Mouse (Mus musculus): ENCODE results near the gene Tmem217. TPM values are rescaled to one million over a fixed set of nuclear protein-coding genes. Genes with fewer than 3 reads are reported as not detected.
A peak's percentile ranks its signal among the peaks of the same experiment; 100 is the strongest.

The Tmem217 gene
- polyA plus RNA-seq, 2 experiments: 0.09 TPM; not detected in 1

DNA sequence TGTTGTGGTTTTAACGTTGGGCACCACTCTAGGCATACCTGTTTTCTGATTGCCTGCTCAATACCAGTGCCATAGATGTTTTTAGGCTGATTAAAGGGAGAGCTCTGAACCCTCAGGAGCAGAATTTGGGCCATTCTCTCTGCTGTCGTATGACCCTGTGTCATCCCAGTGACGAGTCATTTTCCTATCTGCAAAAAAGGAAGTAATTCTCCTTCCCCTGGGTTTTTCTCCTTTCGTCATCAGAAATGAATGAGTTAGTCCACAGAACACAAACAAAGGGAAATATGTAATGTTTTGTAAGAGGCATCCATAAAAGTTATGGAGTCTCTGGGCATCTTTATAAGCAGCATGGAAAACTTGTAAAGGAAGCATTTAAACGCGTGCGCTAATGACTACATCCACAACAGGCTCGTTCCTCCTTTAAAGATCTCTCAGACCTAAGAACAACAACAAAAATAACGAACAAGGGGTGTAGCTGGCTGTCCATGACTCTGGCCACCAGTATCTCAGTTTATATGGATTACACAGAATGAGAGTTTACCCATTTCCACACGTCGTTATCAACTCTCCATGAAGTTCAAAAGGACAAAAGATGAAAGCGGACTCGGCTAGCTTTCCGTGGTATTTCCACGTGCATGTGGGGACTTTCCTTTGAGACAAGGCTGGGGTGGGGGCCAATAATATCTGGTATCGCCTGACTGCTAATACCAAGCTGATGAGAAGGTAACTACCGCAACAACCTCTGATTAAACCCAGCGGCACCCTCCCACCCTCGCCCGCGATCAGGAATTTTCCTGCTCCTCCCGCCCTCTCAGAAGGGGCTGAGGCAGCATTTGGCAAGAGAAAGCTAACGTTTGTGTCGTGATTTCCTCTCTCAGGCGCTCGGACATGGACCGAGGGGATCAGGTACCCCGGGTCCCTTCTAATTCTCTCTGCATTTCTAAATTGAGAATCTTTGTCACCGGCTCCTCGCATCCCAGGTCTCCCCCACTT is 62.9 kb downstream of the Tmem217 start:
- Histone ChIP-seq H3K9ac (replicated peaks) (peak overlapping the region; percentile 89), H3K36me3 (replicated peaks; ENCODE audit: control insufficient read depth, insufficient read depth, low read depth) (peaks cover 31% of the 10 kb centered on the region), H3K27me3 (ENCODE audit: control insufficient read depth, insufficient read depth, low read length) (no peaks in the 10 kb centered on the region), H3K4me3 (ENCODE audit: insufficient read depth in 1 of 2, low read depth in 2 of 2, low read length in 2 of 2) (peak overlapping the region; percentile 75 to 78), H3K9me3 (ENCODE audit: control insufficient read depth, low read length) (no peaks in the 10 kb centered on the region), H3K4me1 (replicated peaks; ENCODE audit: control insufficient read depth in 2 of 2, insufficient read depth in 2 of 2, low read length in 1 of 2) (peaks cover 32 to 44% of the 10 kb centered on the region in 2 experiments), H3K4me2 (ENCODE audit: low read depth) (peak overlapping the region; percentile 68), H3K27ac (peak overlapping the region; percentile 88)
- no peak for DNase-seq (ENCODE audit: low read depth in 3 of 3, low spot score in 3 of 3)
- TF ChIP-seq EP300 (IDR thresholded peaks at IDR 0.05; ENCODE audit: low read depth) (no peak), CTCF (IDR thresholded peaks at IDR 0.05; ENCODE audit: low read depth) (no peak)
- WGBS (ENCODE audit: insufficient replicate concordance): 1% methylated on average over 30 of the region's 30 CpGs
- no peak for ATAC-seq (ENCODE audit: insufficient read depth)

DNA sequence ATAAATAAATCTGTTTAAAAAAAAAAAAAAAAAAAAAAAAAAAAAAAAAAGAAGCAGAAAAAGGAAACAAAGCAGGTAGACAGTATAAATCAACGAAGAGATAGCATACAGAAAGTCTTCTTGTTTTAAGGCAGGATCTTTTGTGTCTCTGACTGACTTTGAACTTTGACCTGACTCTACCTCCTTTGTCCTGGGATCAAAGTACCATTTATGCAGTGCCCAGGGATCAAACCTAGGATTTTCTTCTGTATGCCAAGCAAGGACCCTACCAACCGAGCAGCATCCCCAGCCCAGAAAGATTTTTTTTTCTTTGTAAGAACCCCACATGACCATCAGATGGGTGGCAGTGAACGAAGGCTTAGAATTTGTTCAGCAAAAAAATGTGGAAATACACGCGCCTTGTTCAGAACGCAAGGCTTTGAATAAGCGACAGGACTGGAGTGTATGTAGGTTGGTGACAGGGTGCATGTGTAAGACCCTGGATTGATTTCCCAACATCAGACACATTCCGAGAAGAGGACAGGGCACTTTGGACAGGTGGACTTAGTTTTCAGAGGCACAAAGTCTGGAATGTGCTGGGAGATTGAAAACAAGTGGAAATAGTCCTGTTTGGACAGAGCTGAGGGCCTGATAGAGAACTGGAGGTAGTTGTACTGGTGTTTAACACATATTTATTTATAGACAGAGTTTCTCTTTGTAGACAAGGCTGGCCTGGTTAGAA is 63.8 kb downstream of the Tmem217 start:
- H3K4me2 ChIP-seq (ENCODE audit: low read depth): peak overlapping the region; percentile 68
- H3K27ac ChIP-seq: peak overlapping the region; percentile 88

DNA sequence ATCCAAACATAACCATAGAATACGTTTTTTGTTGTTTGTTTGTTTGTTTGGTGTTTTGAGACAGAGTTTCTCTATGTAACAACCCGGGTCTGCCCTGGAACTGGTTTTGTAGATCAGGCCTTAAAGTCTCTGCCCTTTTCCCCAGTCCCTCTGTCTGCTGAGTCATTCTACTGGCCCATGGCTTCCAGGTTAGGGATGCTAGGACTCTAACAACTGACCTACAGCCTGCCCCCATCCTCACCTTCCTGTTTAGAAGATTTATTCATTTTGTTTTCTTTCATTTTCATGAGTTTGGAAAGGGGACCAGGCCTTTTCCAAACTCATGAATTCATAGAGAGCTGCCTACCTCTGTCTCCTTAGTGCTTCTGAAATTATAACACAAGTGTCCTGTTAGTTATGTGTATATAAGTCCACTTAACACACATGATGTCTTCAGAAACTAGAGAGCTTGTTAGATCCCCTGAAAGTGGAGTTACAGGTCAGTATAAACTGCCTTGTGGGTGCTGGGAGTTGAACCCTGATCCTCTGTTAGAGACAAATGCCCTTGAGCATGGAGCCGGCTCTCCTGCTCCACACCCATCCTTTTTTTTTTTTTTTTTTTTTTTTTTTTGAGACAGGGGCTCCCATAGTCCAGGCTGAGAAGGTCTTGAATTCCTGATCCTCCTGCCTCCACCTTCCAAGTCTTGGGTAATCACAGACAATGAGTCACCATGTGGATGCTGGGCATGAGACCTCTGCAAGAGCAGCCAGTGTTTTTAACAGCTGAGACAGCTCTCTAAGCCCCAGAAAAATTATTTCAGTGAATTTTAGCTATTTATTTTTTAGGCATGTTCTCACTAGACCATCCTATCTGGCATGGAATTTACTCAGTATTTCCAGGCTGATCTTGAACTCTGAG is 66.6 kb downstream of the Tmem217 start:
- ATAC-seq (ENCODE audit: insufficient read depth): no peak
- 62% methylated on average over 3 of the region's 3 CpGs for WGBS (ENCODE audit: insufficient replicate concordance)
- no peaks in the 10 kb centered on the region for H3K27me3 ChIP-seq (ENCODE audit: control insufficient read depth, insufficient read depth, low read length)
- TF ChIP-seq CTCF (IDR thresholded peaks at IDR 0.05; ENCODE audit: low read depth): no peak
- no peak for TF ChIP-seq EP300 (IDR thresholded peaks at IDR 0.05; ENCODE audit: low read depth)
- H3K9ac ChIP-seq (replicated peaks): peak overlapping the region; percentile 16; the same call in 1 of the 2 replicates
- H3K9me3 ChIP-seq (ENCODE audit: control insufficient read depth, low read length): peaks cover 4% of the 10 kb centered on the region
- peaks cover 28 to 47% of the 10 kb centered on the region in 2 experiments for H3K4me1 ChIP-seq (replicated peaks; ENCODE audit: control insufficient read depth in 2 of 2, insufficient read depth in 2 of 2, low read length in 1 of 2)
- DNase-seq (ENCODE audit: low read depth in 3 of 3, low spot score in 3 of 3): no peak
- peak overlapping the region; percentile 16 for H3K27ac ChIP-seq
- no peak overlapping the region for H3K4me3 ChIP-seq (ENCODE audit: insufficient read depth in 1 of 2, low read depth in 2 of 2, low read length in 2 of 2)
- no peaks in the 10 kb centered on the region for H3K36me3 ChIP-seq (replicated peaks; ENCODE audit: control insufficient read depth, insufficient read depth, low read depth)
- H3K4me2 ChIP-seq (ENCODE audit: low read depth): no peak overlapping the region

More for the DNA sequence above, 63.8 kb downstream of the Tmem217 start:
- Histone ChIP-seq H3K4me1 (replicated peaks; ENCODE audit: control insufficient read depth in 2 of 2, insufficient read depth in 2 of 2, low read length in 1 of 2) (peaks cover 28 to 39% of the 10 kb centered on the region in 2 experiments), H3K4me3 (ENCODE audit: insufficient read depth in 1 of 2, low read depth in 2 of 2, low read length in 2 of 2) (peak overlapping the region in 1 of 2 experiments; percentile 78; a peak in 2 of 4 replicates), H3K9me3 (ENCODE audit: control insufficient read depth, low read length) (no peaks in the 10 kb centered on the region), H3K9ac (replicated peaks) (peak overlapping the region; percentile 89), H3K36me3 (replicated peaks; ENCODE audit: control insufficient read depth, insufficient read depth, low read depth) (peaks cover 22% of the 10 kb centered on the region), H3K27me3 (ENCODE audit: control insufficient read depth, insufficient read depth, low read length) (no peaks in the 10 kb centered on the region)
- no peak for ATAC-seq (ENCODE audit: insufficient read depth)
- WGBS (ENCODE audit: insufficient replicate concordance): 79% methylated on average over 8 of the region's 8 CpGs
- TF ChIP-seq CTCF (IDR thresholded peaks at IDR 0.05; ENCODE audit: low read depth) (no peak), EP300 (IDR thresholded peaks at IDR 0.05; ENCODE audit: low read depth) (no peak)
- no peak for DNase-seq (ENCODE audit: low read depth in 3 of 3, low spot score in 3 of 3)

DNA sequence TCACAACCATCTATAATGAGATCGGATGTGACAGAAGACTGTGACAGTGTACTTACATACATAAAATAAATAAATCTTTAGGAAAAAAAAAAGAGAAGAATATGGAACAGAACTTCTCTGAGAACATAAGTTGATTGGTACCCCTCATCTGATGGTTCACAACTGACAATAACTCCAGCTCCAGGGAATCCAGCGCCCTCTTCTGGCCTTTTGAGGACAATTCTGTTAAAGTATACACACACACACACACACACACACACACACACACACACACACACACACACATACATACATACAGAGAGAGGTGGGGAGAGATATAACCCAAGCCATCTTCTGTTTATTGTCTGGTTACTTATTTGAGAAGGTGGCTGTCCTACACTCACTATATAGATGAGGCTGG is 67.8 kb downstream of the Tmem217 start:
- no peak overlapping the region for H3K4me2 ChIP-seq (ENCODE audit: low read depth)
- no peaks in the 10 kb centered on the region for H3K27me3 ChIP-seq (ENCODE audit: control insufficient read depth, insufficient read depth, low read length)
- no peak for ATAC-seq (ENCODE audit: insufficient read depth)
- no peak overlapping the region for H3K4me3 ChIP-seq (ENCODE audit: insufficient read depth in 1 of 2, low read depth in 2 of 2, low read length in 2 of 2)
- TF ChIP-seq CTCF (IDR thresholded peaks at IDR 0.05; ENCODE audit: low read depth) (0 out of 2 replicates have a peak, but pooled peaks have one; percentile 25), EP300 (IDR thresholded peaks at IDR 0.05; ENCODE audit: low read depth) (no peak)
- DNase-seq (ENCODE audit: low read depth in 3 of 3, low spot score in 3 of 3): no peak
- peaks cover 4% of the 10 kb centered on the region for H3K9me3 ChIP-seq (ENCODE audit: control insufficient read depth, low read length)
- H3K27ac ChIP-seq: no peak overlapping the region
- no peak overlapping the region for H3K9ac ChIP-seq (replicated peaks)
- H3K4me1 ChIP-seq (replicated peaks; ENCODE audit: control insufficient read depth in 2 of 2, insufficient read depth in 2 of 2, low read length in 1 of 2): peaks cover 37 to 57% of the 10 kb centered on the region in 2 experiments
- 85% methylated on average over 2 of the region's 2 CpGs for WGBS (ENCODE audit: insufficient replicate concordance)
- no peaks in the 10 kb centered on the region for H3K36me3 ChIP-seq (replicated peaks; ENCODE audit: control insufficient read depth, insufficient read depth, low read depth)
